Mouse (Mus musculus): ENCODE data around the gene Opcml. TPM values are rescaled to one million over a fixed set of nuclear protein-coding genes. Genes with fewer than 3 reads are reported as not detected.

The Opcml gene
- polyA plus RNA-seq, 1 experiment = 0.83 TPM

DNA sequence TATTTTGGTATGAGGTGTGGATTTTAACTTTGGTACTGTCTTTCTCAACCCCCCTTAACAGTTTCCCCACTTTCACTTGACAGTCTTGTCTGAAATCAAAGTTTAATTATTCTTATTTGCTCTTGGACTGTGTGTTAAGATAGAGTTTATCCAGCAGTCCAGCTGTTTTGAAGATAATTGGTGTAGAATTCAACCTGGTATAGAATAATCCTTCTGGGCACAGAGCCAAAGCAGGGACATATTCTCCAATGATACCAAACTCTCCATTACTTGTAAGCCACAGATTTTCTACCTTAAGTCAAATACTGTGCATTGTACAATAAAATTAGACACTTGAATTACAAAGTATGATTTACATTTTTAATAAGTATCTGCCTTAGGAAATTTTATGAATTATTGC lies 852.2 kb downstream of the Opcml start:
- H3K4me3 ChIP-seq (ENCODE audit: insufficient read depth, low read length) = no peak overlapping the region
- TF ChIP-seq POLR2A (IDR thresholded peaks at IDR 0.05; ENCODE audit: low read depth, low read length) = no peak
- no peak for TF ChIP-seq CTCF (IDR thresholded peaks at IDR 0.05; ENCODE audit: borderline replicate concordance, insufficient read depth, low read length)
- H3K4me1 ChIP-seq (ENCODE audit: control insufficient read depth, insufficient read depth, low read length) = no peaks in the 10 kb centered on the region
- H3K27ac ChIP-seq (ENCODE audit: insufficient read depth, low read length) = no peak overlapping the region

DNA sequence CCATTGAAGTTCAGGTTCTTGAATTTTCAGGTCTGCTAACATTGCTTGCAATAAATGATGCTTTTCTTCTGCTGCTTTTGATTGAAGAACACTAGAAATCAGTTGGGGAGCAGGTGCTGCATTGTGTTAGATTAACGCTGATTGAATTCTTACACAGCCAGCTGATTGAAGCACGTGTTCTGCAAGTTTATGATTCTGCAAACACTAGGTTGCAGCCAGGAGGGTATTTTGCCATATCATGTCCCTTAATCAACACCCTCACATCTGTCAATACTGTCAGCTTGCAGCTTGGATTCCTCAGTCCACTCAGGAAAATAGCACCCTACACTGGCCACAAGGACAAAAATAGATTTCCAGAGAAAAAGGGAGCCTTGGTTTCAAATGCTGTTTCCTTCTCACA lies 853.5 kb downstream of the Opcml start:
- H3K27ac ChIP-seq (ENCODE audit: insufficient read depth, low read length) = no peak overlapping the region
- H3K4me1 ChIP-seq (ENCODE audit: control insufficient read depth, insufficient read depth, low read length) = no peaks in the 10 kb centered on the region
- TF ChIP-seq CTCF (IDR thresholded peaks at IDR 0.05; ENCODE audit: borderline replicate concordance, insufficient read depth, low read length) (no peak), POLR2A (IDR thresholded peaks at IDR 0.05; ENCODE audit: low read depth, low read length) (no peak)
- H3K4me3 ChIP-seq (ENCODE audit: insufficient read depth, low read length) = no peak overlapping the region

DNA sequence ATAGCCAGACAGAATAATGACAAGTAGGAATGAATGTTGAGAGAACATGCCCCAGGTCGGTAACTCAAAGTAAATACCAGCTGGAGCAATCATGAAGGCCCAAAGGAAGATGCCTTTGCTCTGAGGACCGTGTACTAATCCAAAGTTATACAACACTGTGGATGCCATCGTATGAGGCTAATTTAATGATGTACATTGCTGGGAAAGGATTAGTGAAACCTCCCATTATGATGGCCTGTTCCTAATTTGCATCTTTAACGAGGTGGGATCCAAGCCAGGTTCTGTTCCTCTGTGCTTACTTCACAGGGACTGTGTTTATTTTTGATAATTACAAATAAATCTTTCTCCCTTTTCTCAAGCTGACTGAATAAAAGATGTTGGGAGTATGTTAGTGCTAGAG lies 859.5 kb downstream of the Opcml start:
- no peak for TF ChIP-seq POLR2A (IDR thresholded peaks at IDR 0.05; ENCODE audit: low read depth, low read length)
- TF ChIP-seq CTCF (IDR thresholded peaks at IDR 0.05; ENCODE audit: borderline replicate concordance, insufficient read depth, low read length) = no peak
- H3K4me1 ChIP-seq (ENCODE audit: control insufficient read depth, insufficient read depth, low read length) = no peaks in the 10 kb centered on the region
- no peak overlapping the region for H3K27ac ChIP-seq (ENCODE audit: insufficient read depth, low read length)
- H3K4me3 ChIP-seq (ENCODE audit: insufficient read depth, low read length) = no peak overlapping the region

DNA sequence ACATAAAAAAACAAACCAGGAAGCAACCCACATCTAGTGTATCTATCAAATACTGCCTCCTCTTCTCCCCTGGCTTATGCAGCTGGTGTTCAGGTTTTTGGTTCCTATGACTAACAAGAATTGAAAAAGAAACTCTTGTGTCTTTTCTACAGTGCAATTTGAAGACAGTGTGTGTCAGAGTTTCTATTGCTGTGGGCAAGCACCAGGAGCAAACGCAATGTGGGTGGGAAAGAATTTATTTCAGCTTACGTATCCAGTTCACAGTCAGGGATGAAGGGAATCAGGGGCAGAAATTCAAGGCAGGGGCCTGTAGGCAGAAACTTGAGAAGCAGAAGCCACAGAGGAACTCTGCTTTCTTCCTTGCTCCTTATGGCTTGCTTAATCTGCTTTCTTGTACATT lies 869.4 kb downstream of the Opcml start:
- Histone ChIP-seq H3K4me3 (ENCODE audit: insufficient read depth, low read length) (no peak overlapping the region), H3K4me1 (ENCODE audit: control insufficient read depth, insufficient read depth, low read length) (no peaks in the 10 kb centered on the region), H3K27ac (ENCODE audit: insufficient read depth, low read length) (no peak overlapping the region)
- TF ChIP-seq CTCF (IDR thresholded peaks at IDR 0.05; ENCODE audit: borderline replicate concordance, insufficient read depth, low read length) (no peak), POLR2A (IDR thresholded peaks at IDR 0.05; ENCODE audit: low read depth, low read length) (no peak)

DNA sequence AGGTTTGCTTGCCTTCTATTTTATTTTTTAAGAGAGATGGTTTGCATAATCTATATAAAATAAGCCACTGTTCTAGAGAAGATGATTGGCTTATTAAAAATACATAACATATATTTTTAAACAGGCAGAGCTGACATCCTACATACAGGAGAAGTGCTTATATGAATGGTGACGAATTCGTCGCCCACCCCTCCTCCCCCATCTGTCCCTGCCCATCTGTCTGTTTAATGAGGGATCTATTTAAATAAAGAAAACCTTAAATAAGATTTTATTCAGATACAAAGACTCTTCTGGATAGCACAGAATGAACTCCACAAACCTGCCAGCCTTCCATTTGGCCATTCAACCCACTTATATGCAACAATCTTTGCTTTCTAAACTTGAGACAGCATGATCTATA lies 872.3 kb downstream of the Opcml start:
- Histone ChIP-seq H3K4me3 (ENCODE audit: insufficient read depth, low read length) (no peak overlapping the region), H3K4me1 (ENCODE audit: control insufficient read depth, insufficient read depth, low read length) (no peaks in the 10 kb centered on the region), H3K27ac (ENCODE audit: insufficient read depth, low read length) (no peak overlapping the region)
- TF ChIP-seq POLR2A (IDR thresholded peaks at IDR 0.05; ENCODE audit: low read depth, low read length) = no peak
- TF ChIP-seq CTCF (IDR thresholded peaks at IDR 0.05; ENCODE audit: borderline replicate concordance, insufficient read depth, low read length) = no peak

DNA sequence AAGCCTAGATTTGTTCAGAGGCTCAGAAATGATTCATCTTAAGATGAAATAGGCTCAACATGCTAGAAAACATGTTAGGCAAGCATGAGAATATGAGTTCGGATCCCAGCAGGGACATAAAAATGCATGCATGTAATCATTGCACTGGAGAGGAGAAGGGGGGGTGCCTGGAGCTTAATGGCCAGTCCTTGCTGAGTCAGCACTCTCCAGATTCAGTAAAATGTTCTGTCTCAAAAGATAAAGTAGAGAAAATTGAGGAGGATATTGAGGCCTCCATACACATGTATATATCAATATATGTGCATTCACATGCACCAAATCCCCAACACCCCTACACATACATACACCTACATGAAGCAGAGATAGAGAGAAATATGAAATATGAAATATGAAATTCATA lies 889.7 kb downstream of the Opcml start:
- TF ChIP-seq CTCF (IDR thresholded peaks at IDR 0.05; ENCODE audit: borderline replicate concordance, insufficient read depth, low read length) (no peak), POLR2A (IDR thresholded peaks at IDR 0.05; ENCODE audit: low read depth, low read length) (no peak)
- Histone ChIP-seq H3K4me1 (ENCODE audit: control insufficient read depth, insufficient read depth, low read length) (no peaks in the 10 kb centered on the region), H3K4me3 (ENCODE audit: insufficient read depth, low read length) (no peak overlapping the region), H3K27ac (ENCODE audit: insufficient read depth, low read length) (no peak overlapping the region)

DNA sequence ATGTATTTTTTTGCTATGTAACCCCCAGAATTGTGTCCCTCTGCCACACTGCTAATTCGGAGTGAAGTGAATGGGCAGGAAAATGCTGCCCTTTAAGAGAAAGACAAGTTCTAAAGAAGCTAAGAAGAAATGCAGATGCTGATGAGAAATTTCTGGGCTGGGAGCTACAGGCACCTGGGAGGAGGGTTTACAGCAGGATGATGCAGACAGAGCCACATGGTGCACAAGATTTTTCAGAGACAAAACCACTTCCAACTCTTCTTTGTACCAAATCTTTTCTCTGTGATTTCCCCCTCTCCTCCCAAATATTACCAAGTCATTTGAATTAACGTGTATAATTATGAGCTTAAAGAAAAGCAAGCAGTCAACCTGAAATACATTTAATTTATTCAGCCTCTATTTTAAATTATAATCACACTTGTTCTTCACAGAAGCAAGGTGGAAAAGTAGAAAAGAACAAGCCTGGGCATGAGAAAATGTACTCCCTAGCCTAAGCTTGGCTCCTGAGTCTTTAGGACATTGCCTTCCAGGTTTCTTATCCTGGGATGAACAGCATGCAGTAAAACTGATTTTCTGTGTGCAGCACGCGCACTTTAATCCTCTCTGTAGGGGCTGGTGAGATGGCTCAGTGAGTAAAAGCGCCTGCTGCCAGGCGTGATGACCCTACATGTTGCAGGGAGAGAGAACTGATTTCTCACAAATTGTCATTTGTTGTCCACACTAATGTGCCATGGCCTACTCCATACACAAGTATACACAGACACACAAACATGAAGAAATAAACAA lies 890.9 kb downstream of the Opcml start:
- H3K4me3 ChIP-seq (ENCODE audit: insufficient read depth, low read length) = no peak overlapping the region
- TF ChIP-seq CTCF (IDR thresholded peaks at IDR 0.05; ENCODE audit: borderline replicate concordance, insufficient read depth, low read length) = no peak
- TF ChIP-seq POLR2A (IDR thresholded peaks at IDR 0.05; ENCODE audit: low read depth, low read length) = no peak
- no peaks in the 10 kb centered on the region for H3K4me1 ChIP-seq (ENCODE audit: control insufficient read depth, insufficient read depth, low read length)
- H3K27ac ChIP-seq (ENCODE audit: insufficient read depth, low read length) = no peak overlapping the region

DNA sequence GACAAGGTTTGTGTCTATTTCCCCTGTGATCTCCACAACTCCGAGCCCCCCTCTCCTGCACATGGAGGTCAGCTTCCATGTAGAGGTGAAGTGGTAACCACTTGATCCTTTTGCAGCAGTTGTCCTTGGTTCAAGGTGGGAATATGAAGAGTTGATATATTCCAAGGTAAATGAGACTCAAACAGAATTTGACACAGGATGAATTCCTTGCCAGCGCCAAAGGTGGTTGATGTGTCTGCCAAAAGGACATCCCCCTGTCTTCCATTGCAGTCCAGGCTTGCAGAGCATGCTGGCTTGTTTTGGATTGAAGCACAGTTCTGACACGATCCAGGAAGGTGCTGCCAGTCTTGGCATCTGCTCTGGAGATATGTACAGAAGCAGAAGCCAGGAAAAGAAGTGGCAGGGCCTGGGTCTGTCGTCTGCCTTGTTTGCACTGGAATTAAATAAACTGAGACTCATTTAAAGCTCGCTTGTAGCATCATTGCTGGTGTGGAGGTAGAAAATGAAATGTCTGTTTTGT lies 893.4 kb downstream of the Opcml start:
- no peaks in the 10 kb centered on the region for H3K4me1 ChIP-seq (ENCODE audit: control insufficient read depth, insufficient read depth, low read length)
- no peak overlapping the region for H3K4me3 ChIP-seq (ENCODE audit: insufficient read depth, low read length)
- no peak for TF ChIP-seq CTCF (IDR thresholded peaks at IDR 0.05; ENCODE audit: borderline replicate concordance, insufficient read depth, low read length)
- no peak for TF ChIP-seq POLR2A (IDR thresholded peaks at IDR 0.05; ENCODE audit: low read depth, low read length)
- no peak overlapping the region for H3K27ac ChIP-seq (ENCODE audit: insufficient read depth, low read length)

DNA sequence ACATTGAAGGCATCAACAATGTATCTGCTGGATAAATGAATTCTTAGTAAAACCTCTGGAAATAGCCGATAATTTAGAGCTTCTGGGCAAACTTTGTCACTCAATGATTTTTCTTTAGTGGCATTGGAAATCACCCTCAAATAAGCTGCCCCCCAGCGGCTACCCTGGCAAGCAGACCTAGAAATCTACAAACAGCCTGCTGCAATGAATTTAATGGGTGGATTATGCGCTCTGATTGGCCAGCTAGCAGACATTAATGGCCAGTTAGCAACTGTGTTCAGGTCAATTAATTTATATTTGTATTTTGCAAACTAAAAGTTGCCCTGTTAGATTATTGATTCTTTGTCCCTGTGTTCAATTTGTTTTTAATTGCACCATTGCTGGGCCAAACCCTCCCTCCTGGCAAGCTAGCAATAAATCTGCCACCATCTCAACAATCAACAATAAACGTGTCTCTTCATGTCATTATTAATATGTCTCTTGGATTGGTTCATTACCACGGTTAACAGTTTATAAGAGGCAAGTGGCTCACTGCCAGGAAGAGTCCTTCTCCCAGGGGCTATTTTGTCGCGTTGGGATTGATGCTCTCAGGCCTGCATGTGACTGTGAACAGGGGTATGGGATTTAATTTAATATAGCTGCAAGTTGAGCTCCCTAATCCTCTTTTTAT lies 896.5 kb downstream of the Opcml start:
- Histone ChIP-seq H3K4me3 (ENCODE audit: insufficient read depth, low read length) (no peak overlapping the region), H3K4me1 (ENCODE audit: control insufficient read depth, insufficient read depth, low read length) (no peaks in the 10 kb centered on the region), H3K27ac (ENCODE audit: insufficient read depth, low read length) (no peak overlapping the region)
- no peak for TF ChIP-seq POLR2A (IDR thresholded peaks at IDR 0.05; ENCODE audit: low read depth, low read length)
- TF ChIP-seq CTCF (IDR thresholded peaks at IDR 0.05; ENCODE audit: borderline replicate concordance, insufficient read depth, low read length) = no peak

DNA sequence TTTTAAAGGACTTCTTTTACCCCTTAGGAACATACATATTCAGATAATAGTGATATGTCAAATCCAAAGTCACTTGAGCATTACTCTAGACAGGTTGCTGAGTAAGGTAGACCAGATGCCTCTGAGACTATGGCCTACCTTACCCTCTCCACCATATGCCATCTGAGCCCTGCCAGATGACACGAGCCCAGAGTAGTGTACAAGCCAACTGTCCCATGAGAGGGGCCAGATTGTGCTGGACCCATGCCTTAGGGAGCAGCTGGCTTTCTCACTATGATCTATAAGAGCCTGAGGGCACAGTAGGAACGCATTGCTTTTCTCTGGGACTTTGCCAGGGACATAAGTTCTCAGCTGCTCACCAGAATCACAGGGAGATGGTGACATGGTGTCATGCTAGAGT lies 899.6 kb downstream of the Opcml start:
- H3K4me3 ChIP-seq (ENCODE audit: insufficient read depth, low read length) = no peak overlapping the region
- H3K27ac ChIP-seq (ENCODE audit: insufficient read depth, low read length) = no peak overlapping the region
- TF ChIP-seq CTCF (IDR thresholded peaks at IDR 0.05; ENCODE audit: borderline replicate concordance, insufficient read depth, low read length) (no peak), POLR2A (IDR thresholded peaks at IDR 0.05; ENCODE audit: low read depth, low read length) (no peak)
- no peaks in the 10 kb centered on the region for H3K4me1 ChIP-seq (ENCODE audit: control insufficient read depth, insufficient read depth, low read length)

Measured in embryonic fibroblast, embryonic 13.5 days (primary cell).